Mouse (Mus musculus): ENCODE data around the gene Atp10a. TPM values are rescaled to one million over a fixed set of nuclear protein-coding genes. Genes with fewer than 3 reads are reported as not detected.
A peak's percentile ranks its signal among the peaks of the same experiment; 100 is the strongest.

Atp10a gene
- total RNA-seq, 4 experiments from 2014 or later = 72.7 to 102 (median 89.1) TPM

- no peak for DNase-seq
Observed at GRCm38 (mm10) chr7:58740196-58740595, 84.2 kb downstream of the Atp10a start.

GRCm38 (mm10) chr7:58740842-58741241 is 84.9 kb downstream of the Atp10a start:
- DNase-seq = no peak

- DNase-seq = no peak
Observed at GRCm38 (mm10) chr7:58742009-58742408, 86.0 kb downstream of the Atp10a start.

- DNase-seq = no peak
Observed at GRCm38 (mm10) chr7:58742648-58743047, 86.7 kb downstream of the Atp10a start.

GRCm38 (mm10) chr7:58743362-58744320 is 87.7 kb downstream of the Atp10a start:
- DNase-seq = no peak

GRCm38 (mm10) chr7:58746817-58747216 is 90.9 kb downstream of the Atp10a start:
- peak; percentile 38 for DNase-seq

GRCm38 (mm10) chr7:58749904-58750612 is 94.1 kb downstream of the Atp10a start:
- DNase-seq = peak; percentile 57

- peak; percentile 42 for DNase-seq
Observed at GRCm38 (mm10) chr7:58752041-58752440, 96.1 kb downstream of the Atp10a start.

- no peak for DNase-seq
Observed at GRCm38 (mm10) chr7:58754076-58754475, 98.1 kb downstream of the Atp10a start.

- DNase-seq = no peak
Observed at GRCm38 (mm10) chr7:58754536-58754935, 98.6 kb downstream of the Atp10a start.

- DNase-seq = no peak
Observed at GRCm38 (mm10) chr7:58755083-58755482, 99.1 kb downstream of the Atp10a start.

- no peak for DNase-seq
Observed at GRCm38 (mm10) chr7:58755846-58756245, 99.9 kb downstream of the Atp10a start.

GRCm38 (mm10) chr7:58757331-58757730 is 101.4 kb downstream of the Atp10a start:
- no peak for DNase-seq

- no peak for DNase-seq
Observed at GRCm38 (mm10) chr7:58758396-58758795, 102.4 kb downstream of the Atp10a start.

GRCm38 (mm10) chr7:58759265-58759664 is 103.3 kb downstream of the Atp10a start:
- DNase-seq = no peak

GRCm38 (mm10) chr7:58767257-58767656 is 111.3 kb downstream of the Atp10a start:
- no peak for DNase-seq

GRCm38 (mm10) chr7:58768253-58768652 is 112.3 kb downstream of the Atp10a start:
- no peak for DNase-seq

- no peak for DNase-seq
Observed at GRCm38 (mm10) chr7:58770254-58770653, 114.3 kb downstream of the Atp10a start.

- DNase-seq = no peak
Observed at GRCm38 (mm10) chr7:58772048-58772690, 116.2 kb downstream of the Atp10a start.

GRCm38 (mm10) chr7:58779146-58779545 is 123.2 kb downstream of the Atp10a start:
- no peak for DNase-seq

GRCm38 (mm10) chr7:58786986-58787385 is 131.0 kb downstream of the Atp10a start:
- no peak for DNase-seq

GRCm38 (mm10) chr7:58787585-58787984 is 131.6 kb downstream of the Atp10a start:
- no peak for DNase-seq

Measured in adrenal gland, adult 8-10 months (tissue).